Mouse (Mus musculus): ENCODE measurements around the gene Apc2. TPM values are rescaled to one million over a fixed set of nuclear protein-coding genes. Genes with fewer than 3 reads are reported as not detected.
"Not testable (repeated sequence)": the region's sequence is repeated elsewhere in the genome, so short reads cannot be mapped to it uniquely, and the experiment has no call there.

The Apc2 gene
- 170 and 191 TPM in 2 replicates for polyA plus RNA-seq (2016; fragmentation: Nextera tagmentation; extraction: Ambion mirVana)

DNA sequence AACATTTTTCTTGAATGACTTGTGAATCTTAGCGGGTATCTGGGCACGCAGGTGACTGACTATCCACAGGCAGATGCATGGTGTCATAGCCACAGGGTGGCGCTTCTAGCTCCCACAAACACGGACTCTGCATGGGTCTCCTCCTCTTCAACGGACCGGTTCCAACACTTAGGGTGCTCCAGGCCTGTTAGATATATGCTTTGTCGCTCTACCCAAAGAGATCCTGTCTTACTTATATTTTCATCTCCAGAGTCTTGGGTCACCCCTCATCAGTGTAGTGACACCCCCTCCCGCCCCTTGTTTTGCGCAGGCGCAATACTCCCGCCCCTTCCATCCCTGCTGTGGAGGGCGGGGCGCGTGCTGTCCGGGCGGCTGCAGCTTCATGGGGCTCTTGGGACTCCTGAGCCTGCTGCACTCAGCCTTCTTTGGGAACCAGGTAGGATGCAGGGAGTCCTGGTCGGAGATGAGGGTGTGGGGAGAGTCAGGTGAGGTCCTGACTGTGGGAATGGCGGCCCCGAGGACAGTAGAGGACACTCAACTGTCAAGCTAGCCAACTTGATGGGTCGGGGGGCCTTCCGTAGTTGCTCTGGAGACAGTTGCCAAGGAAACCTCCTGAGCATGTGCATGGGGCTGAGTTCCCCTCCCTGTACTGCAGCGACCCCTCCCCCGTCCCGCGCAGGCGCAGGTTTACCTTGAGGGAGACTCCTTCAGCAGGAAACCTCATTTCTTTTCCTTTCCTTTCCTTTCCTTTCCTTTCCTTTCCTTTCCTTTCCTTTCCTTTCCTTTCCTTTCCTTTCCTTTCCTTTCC, at the start of gene Apc2:
TSS of gene Apc2 (plus strand) at position 360 of the 808 bp plus-strand sequence.
- Histone ChIP-seq H3K27me3 (peaks cover 21% of the 10 kb centered on the region; the same call in 1 of the 2 replicates), H3K4me2 (replicated peaks) (peak within 1 kb of the TSS; percentile 72), H3K9ac (peak within 1 kb of the TSS; percentile 97), H3K36me3 (peaks cover 17% of the 10 kb centered on the region), H3K4me1 (peaks cover 55% of the 10 kb centered on the region), H3K9me3 (replicated peaks) (no peaks in the 10 kb centered on the region), H3K27ac (peak within 1 kb of the TSS; percentile 95), H3K4me3 (peak within 1 kb of the TSS; percentile 47)
- WGBS, result under 1% methylated on average over 26 of the region's 26 CpGs
- ATAC-seq (ENCODE audit: low FRiP score), result peak; percentile 64

GRCm38 (mm10) chr10:80247849-80248248, 47.9 kb upstream of the Apc2 start:
- Histone ChIP-seq H3K27me3 (no peaks in the 10 kb centered on the region), H3K9me3 (replicated peaks) (no peaks in the 10 kb centered on the region), H3K4me3 (no peak overlapping the region), H3K4me2 (replicated peaks) (no peak overlapping the region), H3K27ac (no peak overlapping the region), H3K36me3 (peaks cover 23% of the 10 kb centered on the region), H3K9ac (no peak overlapping the region), H3K4me1 (peaks cover 14% of the 10 kb centered on the region)
- WGBS, result 51% methylated on average over 6 of the region's 6 CpGs
- no peak for ATAC-seq (ENCODE audit: low FRiP score)

DNA sequence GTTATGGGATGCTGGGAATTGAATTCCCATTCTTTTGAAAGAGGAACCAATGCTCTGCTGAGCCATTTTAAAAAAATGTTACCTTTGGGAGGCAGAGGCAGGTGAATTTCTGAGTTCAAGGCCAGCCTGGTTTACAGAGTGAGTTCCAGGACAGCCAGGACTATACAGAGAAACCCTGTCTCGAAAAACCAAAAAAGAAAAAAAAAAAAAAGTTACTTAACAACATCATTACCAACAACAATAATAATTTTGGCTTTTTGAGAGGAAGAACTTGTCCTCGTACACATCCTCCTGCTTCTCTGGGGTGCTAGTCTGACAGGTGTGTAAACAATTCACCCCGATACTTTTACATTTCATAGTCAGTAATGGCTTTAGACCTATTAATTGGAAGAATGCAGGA, 47.3 kb upstream of the Apc2 start:
- not testable (repeated sequence) for H3K9ac ChIP-seq; H3K27ac ChIP-seq; H3K27me3 ChIP-seq; H3K9me3 ChIP-seq (replicated peaks)
- peaks cover 22% of the 10 kb centered on the region for H3K36me3 ChIP-seq
- 52% methylated on average over 3 of the region's 3 CpGs for WGBS
- peak overlapping the region; percentile 72 for H3K4me3 ChIP-seq
- ATAC-seq (ENCODE audit: low FRiP score), result peak; percentile 1; the same call in 1 of the 2 replicates
- H3K4me2 ChIP-seq (replicated peaks), result peak overlapping the region; percentile 93
- H3K4me1 ChIP-seq, result peaks cover 14% of the 10 kb centered on the region

- no peaks in the 10 kb centered on the region for H3K9me3 ChIP-seq (replicated peaks)
- under 1% methylated on average over 53 of the region's 53 CpGs for WGBS
- no peaks in the 10 kb centered on the region for H3K27me3 ChIP-seq
- H3K4me1 ChIP-seq, result peaks cover 14% of the 10 kb centered on the region
- ATAC-seq (ENCODE audit: low FRiP score), result peak; percentile 82
- peak within 1 kb of the TSS; percentile 72 for H3K4me3 ChIP-seq
- H3K27ac ChIP-seq, result peak within 1 kb of the TSS; percentile 89
- peak within 1 kb of the TSS; percentile 83 for H3K9ac ChIP-seq
- H3K36me3 ChIP-seq, result peaks cover 22% of the 10 kb centered on the region
- H3K4me2 ChIP-seq (replicated peaks), result peak within 1 kb of the TSS; percentile 93
These were observed 46.7 kb upstream of the Apc2 start, which contains the start of gene Ndufs7 for GRCm38 (mm10) chr10:80248971-80249640. Gene Ndufs7, plus strand, starts transcription at chr10:80249121.

- no peaks in the 10 kb centered on the region for H3K9me3 ChIP-seq (replicated peaks)
- peak overlapping the region; percentile 89 for H3K27ac ChIP-seq
- no peaks in the 10 kb centered on the region for H3K27me3 ChIP-seq
- H3K4me2 ChIP-seq (replicated peaks), result peak overlapping the region; percentile 93
- H3K36me3 ChIP-seq, result peaks cover 24% of the 10 kb centered on the region
- peak overlapping the region; percentile 72 for H3K4me3 ChIP-seq
- 44% methylated on average over 2 of the region's 2 CpGs for WGBS
- peaks cover 14% of the 10 kb centered on the region for H3K4me1 ChIP-seq
- peak overlapping the region; percentile 83 for H3K9ac ChIP-seq
- no peak for ATAC-seq (ENCODE audit: low FRiP score)
These were observed 45.7 kb upstream of the Apc2 start for GRCm38 (mm10) chr10:80250059-80250458.

GRCm38 (mm10) chr10:80250573-80250972, 45.2 kb upstream of the Apc2 start:
- no peaks in the 10 kb centered on the region for H3K9me3 ChIP-seq (replicated peaks)
- peak overlapping the region; percentile 93 for H3K4me2 ChIP-seq (replicated peaks)
- H3K27me3 ChIP-seq, result no peaks in the 10 kb centered on the region
- no peak for ATAC-seq (ENCODE audit: low FRiP score)
- 90% methylated on average over 4 of the region's 4 CpGs for WGBS
- peak overlapping the region; percentile 72; the same call in 1 of the 2 replicates for H3K4me3 ChIP-seq
- H3K27ac ChIP-seq, result no peak overlapping the region
- peak overlapping the region; percentile 83 for H3K9ac ChIP-seq
- peaks cover 11% of the 10 kb centered on the region for H3K4me1 ChIP-seq
- peaks cover 29% of the 10 kb centered on the region for H3K36me3 ChIP-seq

DNA sequence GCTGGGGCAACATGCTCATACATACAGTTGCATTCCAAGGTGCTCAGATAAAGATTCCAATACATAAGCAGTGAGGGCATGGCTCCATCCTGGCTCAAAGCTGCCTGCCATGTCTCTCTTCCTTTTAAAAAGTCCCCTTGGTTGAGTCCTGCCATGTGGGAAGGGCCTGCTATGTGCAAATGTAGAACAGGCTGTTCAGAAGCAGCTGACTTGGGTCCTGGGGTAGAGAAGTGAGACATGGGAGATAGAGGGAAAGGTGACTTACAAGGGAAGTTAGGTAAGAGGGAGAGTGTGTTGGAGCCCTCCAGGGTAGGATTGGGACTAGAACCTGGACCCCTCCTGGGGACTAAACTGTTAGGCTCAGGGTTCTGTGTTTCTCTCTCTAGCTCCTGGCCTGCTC, 43.8 kb upstream of the Apc2 start:
- Histone ChIP-seq H3K36me3 (peaks cover 43% of the 10 kb centered on the region), H3K27ac (no peak overlapping the region), H3K4me2 (replicated peaks) (no peak overlapping the region), H3K9me3 (replicated peaks) (no peaks in the 10 kb centered on the region), H3K4me3 (no peak overlapping the region), H3K9ac (no peak overlapping the region), H3K27me3 (no peaks in the 10 kb centered on the region), H3K4me1 (peaks cover 17% of the 10 kb centered on the region)
- no peak for ATAC-seq (ENCODE audit: low FRiP score)

DNA sequence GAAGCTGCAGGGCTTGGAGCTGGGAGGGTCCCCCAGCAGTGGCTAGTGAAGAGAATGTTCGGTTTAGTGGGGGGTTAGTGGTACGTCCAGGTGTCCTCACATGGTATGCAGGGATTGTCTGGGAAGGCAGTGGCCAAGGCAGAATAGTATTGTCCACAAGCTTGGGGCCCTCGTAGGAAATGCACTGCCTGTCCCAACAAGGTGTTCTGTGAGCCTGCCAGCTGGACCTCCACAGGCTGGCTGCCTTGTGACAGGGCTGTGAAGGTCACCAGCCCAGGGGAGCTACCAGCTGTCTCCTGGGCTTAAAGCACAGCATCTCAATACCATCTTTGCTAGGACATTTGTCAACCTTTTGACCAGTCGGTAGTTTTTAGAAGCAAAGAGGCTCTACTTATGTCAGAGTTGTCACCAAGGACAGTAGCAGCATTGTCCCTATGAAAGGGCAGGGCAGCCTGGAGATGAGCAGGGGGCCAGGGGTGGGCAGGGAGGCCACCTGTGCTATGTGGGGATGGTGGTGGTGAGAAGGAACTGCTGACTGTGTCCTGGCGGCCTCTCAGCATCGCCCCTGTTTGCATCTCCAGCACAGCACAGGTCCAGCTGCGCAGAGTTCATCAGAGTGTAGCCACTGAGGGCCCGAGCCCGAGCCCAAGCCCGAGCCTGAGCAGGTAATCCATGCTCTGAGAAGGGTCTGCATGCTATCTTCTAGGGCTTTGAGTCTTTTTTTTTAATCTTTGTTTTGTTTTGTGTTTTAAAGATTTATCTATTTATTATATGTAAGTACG, 43.1 kb upstream of the Apc2 start:
- H3K27me3 ChIP-seq, result no peaks in the 10 kb centered on the region
- WGBS, result 89% methylated on average over 11 of the region's 11 CpGs
- ATAC-seq (ENCODE audit: low FRiP score), result no peak
- H3K9ac ChIP-seq, result no peak overlapping the region
- no peak overlapping the region for H3K4me3 ChIP-seq
- H3K4me2 ChIP-seq (replicated peaks), result no peak overlapping the region
- no peaks in the 10 kb centered on the region for H3K9me3 ChIP-seq (replicated peaks)
- H3K36me3 ChIP-seq, result peaks cover 47% of the 10 kb centered on the region
- no peak overlapping the region for H3K27ac ChIP-seq
- H3K4me1 ChIP-seq, result peaks cover 17% of the 10 kb centered on the region

DNA sequence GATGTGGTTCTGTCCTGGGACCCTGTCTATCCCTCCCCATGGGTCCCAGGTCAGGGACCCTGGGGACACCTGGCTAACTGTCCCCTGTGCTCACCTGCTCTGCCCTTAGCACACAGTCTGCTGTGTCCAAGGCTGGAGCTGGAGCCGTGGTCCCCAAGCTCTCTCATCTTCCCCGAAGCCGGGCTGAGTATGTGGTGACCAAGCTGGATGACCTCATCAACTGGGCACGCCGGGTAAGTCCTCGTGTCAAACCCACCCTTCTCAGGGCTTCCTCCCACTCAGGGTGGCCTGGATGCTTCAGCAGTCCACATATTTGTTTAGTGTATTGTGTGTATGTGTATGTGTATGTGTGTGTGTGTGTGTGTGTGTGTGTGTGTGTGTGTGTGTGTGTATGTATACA, 42.2 kb upstream of the Apc2 start:
- H3K9me3 ChIP-seq (replicated peaks), result no peaks in the 10 kb centered on the region
- H3K9ac ChIP-seq, result no peak overlapping the region
- H3K27ac ChIP-seq, result no peak overlapping the region
- ATAC-seq (ENCODE audit: low FRiP score), result no peak
- H3K36me3 ChIP-seq, result peaks cover 56% of the 10 kb centered on the region
- H3K4me2 ChIP-seq (replicated peaks), result no peak overlapping the region
- no peak overlapping the region for H3K4me3 ChIP-seq
- 91% methylated on average over 6 of the region's 6 CpGs for WGBS
- H3K27me3 ChIP-seq, result no peaks in the 10 kb centered on the region
- peaks cover 20% of the 10 kb centered on the region for H3K4me1 ChIP-seq

- ATAC-seq (ENCODE audit: low FRiP score), result no peak
- peaks cover 60% of the 10 kb centered on the region for H3K36me3 ChIP-seq
These were observed 41.2 kb upstream of the Apc2 start for GRCm38 (mm10) chr10:80254331-80255297.

DNA sequence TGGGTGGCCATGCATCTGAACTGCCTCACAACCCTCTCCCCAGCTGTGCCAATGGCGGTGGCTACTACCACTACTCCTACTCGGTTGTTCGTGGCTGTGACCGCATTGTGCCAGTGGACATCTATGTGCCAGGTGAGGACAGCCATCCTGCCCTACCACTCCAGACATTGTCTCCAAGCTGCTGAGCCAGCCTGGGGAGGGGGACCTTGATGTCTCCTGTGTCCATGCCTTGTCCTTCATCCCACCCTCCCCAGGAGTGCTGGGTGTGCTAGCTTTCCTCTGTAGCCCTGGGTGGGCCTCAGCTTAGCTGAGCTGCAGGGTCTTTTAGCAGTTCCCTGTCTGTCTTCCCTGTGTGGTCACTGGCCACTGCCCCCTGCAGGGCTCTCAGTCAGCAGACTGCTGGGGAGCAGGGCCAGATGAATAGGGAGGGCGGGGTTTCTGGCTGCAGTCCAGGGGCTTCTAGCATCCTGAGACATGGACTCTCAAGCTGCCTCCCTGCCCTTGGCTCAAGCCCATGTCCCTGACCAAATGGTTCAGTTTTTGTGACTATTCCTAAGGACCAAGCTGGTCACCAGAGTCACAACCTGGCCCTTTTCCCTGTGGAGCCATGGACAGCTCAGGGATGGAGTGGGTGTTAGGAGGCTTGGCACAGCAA, 39.8 kb upstream of the Apc2 start:
- Histone ChIP-seq H3K36me3 (peaks cover 60% of the 10 kb centered on the region), H3K4me1 (peaks cover 29% of the 10 kb centered on the region), H3K4me2 (replicated peaks) (no peak overlapping the region), H3K4me3 (no peak overlapping the region), H3K27me3 (no peaks in the 10 kb centered on the region), H3K9ac (0 out of 2 replicates have a peak overlapping the region, but pooled peaks have one; percentile 23), H3K27ac (no peak overlapping the region), H3K9me3 (replicated peaks) (no peaks in the 10 kb centered on the region)
- WGBS, result 91% methylated on average over 5 of the region's 5 CpGs
- ATAC-seq (ENCODE audit: low FRiP score), result no peak

More at GRCm38 (mm10) chr10:80254331-80255297, 41.2 kb upstream of the Apc2 start:
- no peak overlapping the region for H3K9ac ChIP-seq
- no peak overlapping the region for H3K4me2 ChIP-seq (replicated peaks)
- WGBS, result 97% methylated on average over 26 of the region's 26 CpGs
- H3K4me1 ChIP-seq, result peaks cover 26% of the 10 kb centered on the region
- no peak overlapping the region for H3K27ac ChIP-seq
- no peaks in the 10 kb centered on the region for H3K27me3 ChIP-seq
- H3K9me3 ChIP-seq (replicated peaks), result no peaks in the 10 kb centered on the region
- H3K4me3 ChIP-seq, result no peak overlapping the region
